Mouse (Mus musculus): ENCODE data around the gene Nxph4. TPM values are rescaled to one million over a fixed set of nuclear protein-coding genes. Genes with fewer than 3 reads are reported as not detected.

Gene Nxph4
- polyA plus RNA-seq, 1 experiment from 2014 or later: 32.1 TPM

Other genes starting within 250 kb of the Nxph4 start
- 8.4 and 11.2 TPM in 2 replicates for gene Mbd6, start 245.5 kb downstream of the Nxph4 start, polyA plus RNA-seq (2014; fragmentation: Nextera tagmentation; extraction: Ambion mirVana)
- gene Mars, start 222.8 kb downstream of the Nxph4 start, polyA plus RNA-seq (2014; fragmentation: Nextera tagmentation; extraction: Ambion mirVana): 124 and 135 TPM in 2 replicates
- 0.70 and 1.2 TPM in 2 replicates for gene Arhgap9, start 212.6 kb downstream of the Nxph4 start, polyA plus RNA-seq (2014; fragmentation: Nextera tagmentation; extraction: Ambion mirVana)
- 0.55 and 1.0 TPM in 2 replicates for gene Gli1, start 192.6 kb downstream of the Nxph4 start, polyA plus RNA-seq (2014; fragmentation: Nextera tagmentation; extraction: Ambion mirVana)
- gene Inhbe, start 180.1 kb downstream of the Nxph4 start, polyA plus RNA-seq (2014; fragmentation: Nextera tagmentation; extraction: Ambion mirVana): not detected in 2 replicates
- gene Inhbc, start 164.1 kb downstream of the Nxph4 start, polyA plus RNA-seq (2014; fragmentation: Nextera tagmentation; extraction: Ambion mirVana): not detected in 2 replicates
- 24.2 and 32.4 TPM in 2 replicates for gene R3hdm2, start 154.2 kb downstream of the Nxph4 start, polyA plus RNA-seq (2014; fragmentation: Nextera tagmentation; extraction: Ambion mirVana)
- 0.41 TPM in 1 of 2 replicates, not detected in the other for gene Stac3, start 32.9 kb downstream of the Nxph4 start, polyA plus RNA-seq (2014; fragmentation: Nextera tagmentation; extraction: Ambion mirVana)
- 12.5 and 17.2 TPM in 2 replicates for gene Ndufa4l2, start 19.6 kb downstream of the Nxph4 start, polyA plus RNA-seq (2014; fragmentation: Nextera tagmentation; extraction: Ambion mirVana)
- 53.1 and 65.1 TPM in 2 replicates for gene Shmt2, start 12.1 kb downstream of the Nxph4 start, polyA plus RNA-seq (2014; fragmentation: Nextera tagmentation; extraction: Ambion mirVana)
- 60.2 and 81.2 TPM in 2 replicates for gene Lrp1, start 86.6 kb upstream of the Nxph4 start, polyA plus RNA-seq (2014; fragmentation: Nextera tagmentation; extraction: Ambion mirVana)
- gene Stat6, start 108.4 kb upstream of the Nxph4 start, polyA plus RNA-seq (2014; fragmentation: Nextera tagmentation; extraction: Ambion mirVana): 3.4 and 3.7 TPM in 2 replicates
- gene Nemp1, start 132.3 kb upstream of the Nxph4 start, polyA plus RNA-seq (2014; fragmentation: Nextera tagmentation; extraction: Ambion mirVana): 5.8 TPM in 2 replicates
- 1.8 and 1.9 TPM in 2 replicates for gene Nab2, start 134.0 kb upstream of the Nxph4 start, polyA plus RNA-seq (2014; fragmentation: Nextera tagmentation; extraction: Ambion mirVana)
- gene Myo1a, start 170.6 kb upstream of the Nxph4 start, polyA plus RNA-seq (2014; fragmentation: Nextera tagmentation; extraction: Ambion mirVana): 0.67 and 1.3 TPM in 2 replicates
- 2.6 and 5.6 TPM in 2 replicates for gene Tac2, start 189.9 kb upstream of the Nxph4 start, polyA plus RNA-seq (2014; fragmentation: Nextera tagmentation; extraction: Ambion mirVana)
- 4.5 and 5.0 TPM in 2 replicates for gene Zbtb39, start 205.0 kb upstream of the Nxph4 start, polyA plus RNA-seq (2014; fragmentation: Nextera tagmentation; extraction: Ambion mirVana)
- 0.30 and 0.78 TPM in 2 replicates for gene Gpr182, start 217.2 kb upstream of the Nxph4 start, polyA plus RNA-seq (2014; fragmentation: Nextera tagmentation; extraction: Ambion mirVana)
- gene Rdh1, start 225.2 kb upstream of the Nxph4 start, polyA plus RNA-seq (2014; fragmentation: Nextera tagmentation; extraction: Ambion mirVana): 0.05 TPM in 1 of 2 replicates, not detected in the other
- not detected in 2 replicates for gene Rdh16f1, start 225.2 kb upstream of the Nxph4 start, polyA plus RNA-seq (2014; fragmentation: Nextera tagmentation; extraction: Ambion mirVana)
- gene Rdh9, start 241.8 kb upstream of the Nxph4 start, polyA plus RNA-seq (2014; fragmentation: Nextera tagmentation; extraction: Ambion mirVana): 0.08 and 0.12 TPM in 2 replicates

Measured in forebrain, embryonic 14.5 days (tissue).